Mouse (Mus musculus) midbrain, embryonic 16.5 days (tissue): ENCODE data around the gene Klk6. TPM values are rescaled to one million over a fixed set of nuclear protein-coding genes. Genes with fewer than 3 reads are reported as not detected.

Experiments
- ATAC-seq: fragments of 200-750 bp; cut with Nextera tagmentation; 2 replicates; pipeline ENCODE4 v1.8.0; 2017; ENCODE audit warnings: moderate TSS enrichment
- H3K27ac ChIP-seq: fragments of 300-500 bp; sonication (generic); 2 replicates; pipeline ENCODE4 v1.5.1; 2014; ENCODE audit warnings: mild to moderate bottlenecking, low read length, mixed read lengths
- H3K27me3 ChIP-seq: fragments of 300-500 bp; sonication (generic); 2 replicates; pipeline ENCODE4 v1.6.1; 2014; ENCODE audit warnings: low read depth, low read length, mixed read lengths; ENCODE audit not compliant: control insufficient read depth, insufficient read depth
- H3K36me3 ChIP-seq: fragments of 300-500 bp; sonication (generic); 2 replicates; pipeline ENCODE4 v1.6.1; 2014; ENCODE audit warnings: mild to moderate bottlenecking, low read length, moderate library complexity, mixed read lengths; ENCODE audit not compliant: control insufficient read depth, insufficient read depth
- H3K4me1 ChIP-seq: fragments of 300-500 bp; sonication (generic); 2 replicates; pipeline ENCODE4 v1.6.1; 2014; ENCODE audit warnings: mild to moderate bottlenecking, low read length, mixed read lengths; ENCODE audit not compliant: control insufficient read depth, insufficient read depth
- H3K4me2 ChIP-seq: fragments of 300-500 bp; sonication (generic); 2 replicates; pipeline ENCODE4 v1.6.1; 2014; ENCODE audit warnings: mild to moderate bottlenecking, low read length, mixed read lengths
- H3K4me3 ChIP-seq: fragments of 300-500 bp; sonication (generic); 2 replicates; pipeline ENCODE4 v1.5.1; 2014; ENCODE audit warnings: low read depth, mild to moderate bottlenecking, low read length, moderate library complexity, mixed read lengths
- H3K9ac ChIP-seq: fragments of 300-500 bp; sonication (generic); 2 replicates; pipeline ENCODE4 v1.6.1; 2014; ENCODE audit warnings: low read depth, low read length, mixed read lengths
- H3K9me3 ChIP-seq: fragments of 300-500 bp; sonication (generic); replicated peaks from 2 replicates; pipeline ENCODE4 v1.6.1; 2014; ENCODE audit warnings: mild to moderate bottlenecking, low read length, mixed read lengths; ENCODE audit not compliant: control insufficient read depth, poor library complexity, severe bottlenecking
- WGBS: fragments of 180-500 bp; shearing (Covaris S2); extraction: QIAGEN DNeasy Blood & Tissue Kit; methylation state at CpG from one replicate; pipeline ENCODE4 v1.1.7; 2014; 5-methylcytosine and 5-hydroxymethylcytosine counted together
- polyA plus RNA-seq: library from polyadenylated mRNA; unstranded; fragments of >200 nt; fragmentation: Nextera tagmentation; extraction: Ambion mirVana; gene quantifications from 2 replicates; pipeline ENCODE4 v1.2.1, GENCODE M21; 2015

Gene Klk6
- polyA plus RNA-seq, 1 experiment from 2014 or later, result not detected

DNA sequence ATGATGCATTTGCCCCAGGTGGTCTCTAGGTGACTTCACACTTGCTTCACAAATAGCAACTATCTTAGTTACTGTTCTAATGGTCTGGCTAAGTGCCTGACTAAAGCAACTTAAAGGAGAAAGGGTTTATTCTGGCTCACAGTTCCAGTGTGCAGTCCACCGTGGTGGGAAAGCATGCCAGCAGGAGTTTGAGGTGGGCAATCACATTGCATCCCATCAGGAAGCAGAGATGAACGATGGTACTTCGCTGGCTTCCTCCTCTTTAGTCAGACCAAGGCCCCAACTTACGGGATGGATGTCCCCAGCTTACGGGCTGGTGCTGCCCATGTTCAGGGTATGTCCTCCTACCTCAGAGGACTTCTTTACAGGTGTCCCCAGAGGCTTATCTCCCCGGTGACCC is 27.3 kb downstream of the Klk6 start:
- WGBS, result 88% methylated on average over 6 of the region's 6 CpGs
- no peaks in the 10 kb centered on the region for H3K27me3 ChIP-seq
- no peaks in the 10 kb centered on the region for H3K9me3 ChIP-seq
- no peak overlapping the region for H3K4me3 ChIP-seq
- H3K4me2 ChIP-seq, result no peak overlapping the region
- H3K36me3 ChIP-seq, result no peaks in the 10 kb centered on the region
- no peak overlapping the region for H3K27ac ChIP-seq
- no peaks in the 10 kb centered on the region for H3K4me1 ChIP-seq
- no peak for ATAC-seq
- no peak overlapping the region for H3K9ac ChIP-seq

DNA sequence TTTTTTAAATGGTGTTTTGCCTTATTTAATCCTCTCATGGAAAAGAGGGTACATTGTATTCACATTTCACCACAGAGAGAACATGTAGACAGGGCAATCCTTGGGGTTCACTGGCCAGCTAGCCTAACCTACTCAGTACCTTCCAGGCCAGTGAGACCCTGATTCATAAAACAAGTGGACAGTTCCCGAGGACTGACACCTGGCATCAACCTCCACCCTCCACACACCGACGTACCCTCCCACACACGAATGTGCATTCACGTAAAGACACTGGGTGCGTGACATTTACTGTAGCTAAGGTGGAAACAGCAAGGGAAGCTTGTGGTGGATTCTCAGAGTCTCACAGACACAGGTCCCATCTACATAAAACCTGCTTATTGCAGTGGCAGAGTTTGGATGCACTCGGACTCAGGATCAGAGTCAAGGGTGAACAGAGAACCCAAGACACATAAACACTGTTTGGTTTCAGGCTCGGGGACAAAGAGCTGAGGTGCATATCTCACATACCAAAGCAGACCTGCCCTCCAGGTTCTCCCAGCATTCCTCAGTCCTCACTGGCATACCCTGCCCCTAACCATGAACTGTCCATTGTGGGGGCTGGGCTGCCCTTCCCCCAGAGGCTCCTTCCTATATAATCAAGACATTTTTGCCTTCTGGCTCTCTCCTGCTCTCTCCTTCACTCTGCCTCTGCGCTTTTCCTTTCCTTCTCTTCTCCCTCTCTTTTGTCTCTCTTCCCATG is 30.5 kb downstream of the Klk6 start:
- no peaks in the 10 kb centered on the region for H3K36me3 ChIP-seq
- no peaks in the 10 kb centered on the region for H3K27me3 ChIP-seq
- no peak overlapping the region for H3K9ac ChIP-seq
- H3K4me1 ChIP-seq, result no peaks in the 10 kb centered on the region
- no peaks in the 10 kb centered on the region for H3K9me3 ChIP-seq
- H3K4me3 ChIP-seq, result no peak overlapping the region
- H3K27ac ChIP-seq, result no peak overlapping the region
- H3K4me2 ChIP-seq, result no peak overlapping the region
- WGBS, result 83% methylated on average over 9 of the region's 9 CpGs
- ATAC-seq, result no peak

DNA sequence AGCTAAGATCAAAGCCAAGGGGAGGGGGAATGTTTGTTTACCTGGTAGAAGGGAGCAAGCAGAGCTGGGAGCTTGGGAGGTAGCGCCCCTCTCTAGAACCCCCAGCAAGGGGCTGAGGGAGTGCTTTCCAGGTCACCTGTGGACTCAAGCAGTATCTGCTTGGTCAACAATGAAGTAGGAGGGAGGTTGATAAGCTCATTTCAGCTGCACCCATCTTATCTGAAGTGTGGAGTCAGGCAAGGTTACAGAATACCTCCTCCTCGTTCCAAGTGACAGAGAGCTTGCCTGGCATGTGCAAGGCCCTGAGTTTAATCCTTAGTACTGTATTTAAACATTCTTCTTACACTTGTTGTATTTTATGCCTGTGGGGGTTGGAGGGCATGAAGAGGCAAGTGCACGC is 31.4 kb downstream of the Klk6 start:
- Histone ChIP-seq H3K4me3 (no peak overlapping the region), H3K36me3 (no peaks in the 10 kb centered on the region), H3K4me1 (no peaks in the 10 kb centered on the region), H3K9me3 (no peaks in the 10 kb centered on the region), H3K27me3 (no peaks in the 10 kb centered on the region), H3K27ac (no peak overlapping the region), H3K4me2 (no peak overlapping the region), H3K9ac (no peak overlapping the region)
- 77% methylated on average over 3 of the region's 3 CpGs for WGBS
- no peak for ATAC-seq

DNA sequence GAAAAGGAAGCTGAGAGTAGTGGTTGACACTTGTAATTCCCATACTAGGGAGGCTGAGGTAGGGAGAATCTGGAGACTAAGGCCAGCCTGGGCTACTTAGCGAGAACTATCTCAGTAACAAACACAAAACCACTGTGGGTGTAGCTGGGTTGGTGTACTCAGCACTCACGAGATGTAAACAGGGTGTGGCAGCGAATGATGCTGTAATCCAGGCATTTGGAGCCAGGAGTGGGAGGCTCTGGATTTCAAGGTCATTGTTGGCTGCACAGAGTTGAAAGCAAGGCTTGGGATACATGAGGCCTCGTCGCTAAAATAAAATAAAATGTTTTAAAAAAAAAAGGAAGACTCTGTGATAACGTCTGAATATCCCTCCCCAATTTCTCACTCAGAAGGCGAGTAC is 32.0 kb downstream of the Klk6 start:
- H3K4me2 ChIP-seq, result no peak overlapping the region
- H3K4me3 ChIP-seq, result no peak overlapping the region
- no peak for ATAC-seq
- H3K27ac ChIP-seq, result no peak overlapping the region
- 80% methylated on average over 7 of the region's 7 CpGs for WGBS
- H3K4me1 ChIP-seq, result no peaks in the 10 kb centered on the region
- H3K9me3 ChIP-seq, result no peaks in the 10 kb centered on the region
- H3K9ac ChIP-seq, result no peak overlapping the region
- no peaks in the 10 kb centered on the region for H3K36me3 ChIP-seq
- H3K27me3 ChIP-seq, result no peaks in the 10 kb centered on the region

DNA sequence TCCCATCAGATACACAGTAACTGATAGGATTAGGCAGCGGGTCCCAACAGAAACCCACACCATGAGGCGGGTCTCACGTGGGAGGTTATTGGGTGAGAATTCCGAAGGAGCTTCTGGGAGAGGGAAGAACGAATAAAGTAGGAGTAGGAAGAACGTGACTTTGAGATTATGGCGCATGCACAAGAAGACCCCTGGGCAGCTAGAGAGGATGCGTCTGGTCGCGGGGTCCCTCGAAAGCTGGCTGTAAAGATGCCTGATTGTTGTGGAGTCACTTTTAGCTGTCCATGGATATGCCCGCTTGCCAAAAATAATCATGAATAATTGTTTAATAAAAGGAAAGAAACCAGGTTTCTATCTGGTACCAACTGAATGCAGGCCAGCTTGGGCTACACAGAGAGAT is 33.2 kb downstream of the Klk6 start:
- Histone ChIP-seq H3K4me2 (no peak overlapping the region), H3K27me3 (no peaks in the 10 kb centered on the region), H3K36me3 (no peaks in the 10 kb centered on the region), H3K4me1 (no peaks in the 10 kb centered on the region), H3K27ac (no peak overlapping the region), H3K4me3 (no peak overlapping the region), H3K9me3 (no peaks in the 10 kb centered on the region), H3K9ac (no peak overlapping the region)
- no peak for ATAC-seq
- 94% methylated on average over 12 of the region's 12 CpGs for WGBS

DNA sequence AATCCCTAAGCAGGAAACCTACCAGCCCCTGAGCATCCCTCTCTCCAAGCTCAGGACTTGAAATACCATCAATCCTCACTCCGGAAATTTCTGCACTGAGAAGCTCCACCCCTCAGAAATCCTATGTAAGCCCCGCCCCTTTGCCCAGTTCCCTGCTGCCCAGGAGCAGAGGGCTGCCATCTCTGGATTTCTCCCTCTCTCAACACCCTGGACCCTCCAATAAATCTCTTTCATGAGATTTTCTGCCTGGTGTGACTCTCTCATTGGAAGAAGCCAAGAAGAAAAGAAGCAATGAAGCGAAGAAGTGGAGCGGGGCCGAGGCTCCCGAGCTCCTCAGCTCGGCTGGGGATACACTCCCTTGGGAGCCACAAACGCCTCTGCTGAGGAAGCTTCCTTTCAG is 36.1 kb downstream of the Klk6 start:
- WGBS, result 27% methylated on average over 8 of the region's 8 CpGs
- Histone ChIP-seq H3K4me2 (no peak overlapping the region), H3K27me3 (no peaks in the 10 kb centered on the region), H3K9ac (no peak overlapping the region), H3K4me1 (no peaks in the 10 kb centered on the region), H3K27ac (no peak overlapping the region), H3K36me3 (no peaks in the 10 kb centered on the region), H3K9me3 (no peaks in the 10 kb centered on the region), H3K4me3 (no peak overlapping the region)
- no peak for ATAC-seq

DNA sequence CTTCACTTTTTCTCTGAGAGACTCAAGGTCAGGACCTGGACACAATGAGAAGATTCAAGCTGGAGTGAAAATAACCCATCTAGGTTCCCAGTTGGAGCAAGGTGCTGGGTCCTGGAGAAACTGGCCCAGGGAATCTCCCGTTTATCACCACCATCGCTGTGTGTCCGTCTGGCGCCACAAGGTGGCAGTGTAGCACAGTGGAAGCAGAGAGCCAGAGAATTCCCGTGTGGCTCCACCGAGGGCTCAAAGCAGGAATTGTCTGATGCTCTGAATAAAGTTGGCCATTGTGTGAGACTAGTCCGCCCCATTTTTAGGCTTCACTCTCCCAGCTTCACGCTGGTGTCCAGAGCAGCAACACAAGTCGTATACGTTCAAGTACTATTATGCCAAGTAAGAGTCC is 48.9 kb downstream of the Klk6 start:
- no peak overlapping the region for H3K27ac ChIP-seq
- no peaks in the 10 kb centered on the region for H3K9me3 ChIP-seq
- no peaks in the 10 kb centered on the region for H3K27me3 ChIP-seq
- no peak overlapping the region for H3K9ac ChIP-seq
- peak; percentile 70; the same call in 1 of the 2 replicates for ATAC-seq
- no peak overlapping the region for H3K4me3 ChIP-seq
- no peaks in the 10 kb centered on the region for H3K36me3 ChIP-seq
- WGBS, result 5% methylated on average over 10 of the region's 10 CpGs
- H3K4me2 ChIP-seq, result no peak overlapping the region
- no peaks in the 10 kb centered on the region for H3K4me1 ChIP-seq

DNA sequence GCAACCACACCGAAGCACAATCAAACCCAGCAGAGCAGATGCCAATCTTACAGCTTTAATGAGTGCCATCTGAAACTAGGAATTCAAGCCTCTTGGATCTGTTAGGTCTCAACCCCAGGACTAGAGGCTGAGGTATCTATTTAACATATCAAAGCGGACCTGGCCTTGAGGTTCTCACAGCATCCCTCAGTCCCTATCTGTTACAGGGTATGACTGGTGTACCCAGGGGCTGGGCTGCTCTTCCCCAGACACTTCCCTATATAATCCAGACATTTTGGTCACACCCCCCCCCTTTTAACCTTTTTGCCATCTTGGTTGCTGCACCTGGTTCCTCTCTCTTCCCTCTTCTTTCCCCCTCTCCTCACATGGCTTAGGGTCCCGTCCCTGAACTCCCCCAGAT is 49.4 kb downstream of the Klk6 start:
- Histone ChIP-seq H3K4me3 (no peak overlapping the region), H3K27ac (no peak overlapping the region), H3K4me1 (no peaks in the 10 kb centered on the region), H3K9ac (no peak overlapping the region), H3K9me3 (no peaks in the 10 kb centered on the region), H3K4me2 (no peak overlapping the region), H3K36me3 (no peaks in the 10 kb centered on the region), H3K27me3 (no peaks in the 10 kb centered on the region)
- 77% methylated on average over 3 of the region's 3 CpGs for WGBS
- ATAC-seq, result peak; percentile 45; the same call in 1 of the 2 replicates

DNA sequence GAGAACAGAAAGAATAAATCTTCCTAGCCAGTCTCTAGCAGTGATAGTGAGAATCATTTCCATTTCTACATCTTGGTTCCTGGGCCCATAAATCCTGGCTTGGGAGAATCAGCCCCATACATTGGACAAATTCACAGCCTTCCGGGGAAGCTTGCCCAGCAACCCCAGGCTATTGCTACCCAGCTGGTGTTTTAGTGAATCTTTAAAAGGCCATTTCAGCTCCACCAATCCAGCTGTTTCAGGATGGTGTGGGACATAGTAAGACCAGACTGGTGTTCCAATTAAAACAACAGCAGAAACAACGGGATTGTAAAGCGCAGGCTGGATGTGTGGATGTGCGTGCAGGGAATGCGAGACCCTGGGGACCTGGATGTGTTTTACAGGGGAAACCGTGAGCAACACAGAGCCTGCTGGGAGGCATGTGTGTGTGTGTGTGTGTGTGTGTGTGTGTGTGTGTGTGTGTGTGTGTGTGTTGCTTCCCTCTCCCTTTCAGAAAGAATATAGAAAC is 50.6 kb downstream of the Klk6 start:
- H3K9ac ChIP-seq, result no peak overlapping the region
- no peak overlapping the region for H3K4me3 ChIP-seq
- ATAC-seq, result no peak
- no peaks in the 10 kb centered on the region for H3K36me3 ChIP-seq
- H3K4me1 ChIP-seq, result no peaks in the 10 kb centered on the region
- no peak overlapping the region for H3K27ac ChIP-seq
- 87% methylated on average over 6 of the region's 6 CpGs for WGBS
- H3K4me2 ChIP-seq, result no peak overlapping the region
- no peaks in the 10 kb centered on the region for H3K9me3 ChIP-seq
- H3K27me3 ChIP-seq, result no peaks in the 10 kb centered on the region
